Mouse (Mus musculus) forebrain, embryonic 15.5 days (tissue): ENCODE data around the gene Auts2. TPM values are rescaled to one million over a fixed set of nuclear protein-coding genes. Genes with fewer than 3 reads are reported as not detected.

Source experiments
- ATAC-seq: fragments of 200-750 bp; cut with Nextera tagmentation; replicated peaks from 2 replicates; pipeline ENCODE4 v1.8.0; 2017; ENCODE audit warnings: mild to moderate bottlenecking, moderate TSS enrichment, moderate library complexity
- H3K27ac ChIP-seq: fragments of 300-500 bp; sonication (generic); replicated peaks from 2 replicates; pipeline ENCODE4 v1.5.1; 2015; ENCODE audit warnings: mild to moderate bottlenecking, inconsistent platforms
- H3K27me3 ChIP-seq: fragments of 300-500 bp; sonication (generic); 2 replicates; pipeline ENCODE4 v1.6.1; 2015; ENCODE audit warnings: inconsistent platforms
- H3K36me3 ChIP-seq: fragments of 300-500 bp; sonication (generic); 2 replicates; pipeline ENCODE4 v1.6.1; 2015; ENCODE audit warnings: mild to moderate bottlenecking, inconsistent platforms
- H3K4me1 ChIP-seq: fragments of 300-500 bp; sonication (generic); 2 replicates; pipeline ENCODE4 v1.6.1; 2015; ENCODE audit warnings: inconsistent platforms
- H3K4me2 ChIP-seq: fragments of 300-500 bp; sonication (generic); replicated peaks from 2 replicates; pipeline ENCODE4 v1.6.1; 2015; ENCODE audit warnings: mild to moderate bottlenecking, inconsistent platforms
- H3K4me3 ChIP-seq: fragments of 300-500 bp; sonication (generic); 2 replicates; pipeline ENCODE4 v1.5.1; 2015; ENCODE audit warnings: mild to moderate bottlenecking, inconsistent platforms
- H3K9ac ChIP-seq: fragments of 300-500 bp; sonication (generic); replicated peaks from 2 replicates; pipeline ENCODE4 v1.6.1; 2015; ENCODE audit warnings: mild to moderate bottlenecking, inconsistent platforms
- H3K9me3 ChIP-seq: fragments of 300-500 bp; sonication (generic); 2 replicates; pipeline ENCODE4 v1.6.1; 2016; ENCODE audit warnings: inconsistent platforms
- WGBS: fragments of 180-500 bp; shearing (Covaris S2); methylation state at CpG from one replicate; pipeline ENCODE4 v1.1.7; 2015; ENCODE audit warnings: mixed read lengths; 5-methylcytosine and 5-hydroxymethylcytosine counted together
- polyA plus RNA-seq: library from polyadenylated mRNA; unstranded; fragments of >200 nt; fragmentation: Nextera tagmentation; extraction: Ambion mirVana; gene quantifications from 2 replicates; pipeline ENCODE4 v1.2.1, GENCODE M21; 2015

Auts2 gene
- polyA plus RNA-seq, 1 experiment from 2014 or later: 94.3 TPM

- Histone ChIP-seq H3K27ac (no peak overlapping the region), H3K27me3 (no peaks in the 10 kb centered on the region), H3K4me2 (no peak overlapping the region), H3K9ac (no peak overlapping the region), H3K4me3 (no peak overlapping the region), H3K9me3 (no peaks in the 10 kb centered on the region), H3K4me1 (peaks cover 42% of the 10 kb centered on the region), H3K36me3 (no peaks in the 10 kb centered on the region)
- WGBS: 83% methylated on average over 5 of the region's 5 CpGs
- no peak for ATAC-seq
Observed at GRCm38 (mm10) chr5:132168805-132169204, 374.3 kb downstream of the Auts2 start.

GRCm38 (mm10) chr5:132168224-132168623 lies 374.9 kb downstream of the Auts2 start:
- Histone ChIP-seq H3K9ac (no peak overlapping the region), H3K36me3 (no peaks in the 10 kb centered on the region), H3K9me3 (no peaks in the 10 kb centered on the region), H3K4me1 (peaks cover 42% of the 10 kb centered on the region), H3K4me2 (no peak overlapping the region), H3K27me3 (no peaks in the 10 kb centered on the region), H3K27ac (no peak overlapping the region), H3K4me3 (no peak overlapping the region)
- ATAC-seq: no peak
- WGBS: 95% methylated on average over 5 of the region's 5 CpGs

GRCm38 (mm10) chr5:132166559-132166958 lies 376.6 kb downstream of the Auts2 start:
- WGBS: 75% methylated on average over 3 of the region's 3 CpGs
- Histone ChIP-seq H3K9ac (no peak overlapping the region), H3K36me3 (no peaks in the 10 kb centered on the region), H3K27ac (no peak overlapping the region), H3K4me1 (peaks cover 48% of the 10 kb centered on the region), H3K9me3 (no peaks in the 10 kb centered on the region), H3K4me2 (no peak overlapping the region), H3K27me3 (no peaks in the 10 kb centered on the region), H3K4me3 (no peak overlapping the region)
- ATAC-seq: no peak

GRCm38 (mm10) chr5:132163960-132164359 lies 379.2 kb downstream of the Auts2 start:
- Histone ChIP-seq H3K27ac (no peak overlapping the region), H3K36me3 (no peaks in the 10 kb centered on the region), H3K4me3 (no peak overlapping the region), H3K27me3 (no peaks in the 10 kb centered on the region), H3K4me1 (peaks cover 32% of the 10 kb centered on the region), H3K9me3 (no peaks in the 10 kb centered on the region), H3K4me2 (no peak overlapping the region), H3K9ac (no peak overlapping the region)
- WGBS: 84% methylated on average over 10 of the region's 10 CpGs
- ATAC-seq: no peak

GRCm38 (mm10) chr5:132162206-132162533 lies 381.0 kb downstream of the Auts2 start:
- no peak for ATAC-seq
- H3K27ac ChIP-seq: peak overlapping the region; percentile 41
- H3K4me3 ChIP-seq: no peak overlapping the region

GRCm38 (mm10) chr5:132161338-132162205 lies 381.6 kb downstream of the Auts2 start:
- no peaks in the 10 kb centered on the region for H3K36me3 ChIP-seq
- ATAC-seq: peak; percentile 57; the same call in 1 of the 2 replicates
- no peak overlapping the region for H3K9ac ChIP-seq
- H3K27me3 ChIP-seq: no peaks in the 10 kb centered on the region
- H3K4me2 ChIP-seq: no peak overlapping the region
- H3K4me1 ChIP-seq: peaks cover 28% of the 10 kb centered on the region
- no peak overlapping the region for H3K4me3 ChIP-seq
- WGBS: 28% methylated on average over 9 of the region's 9 CpGs
- no peaks in the 10 kb centered on the region for H3K9me3 ChIP-seq
- H3K27ac ChIP-seq: peak overlapping the region; percentile 41

More at GRCm38 (mm10) chr5:132162206-132162533, 381.0 kb downstream of the Auts2 start:
- H3K4me1 ChIP-seq: peaks cover 28% of the 10 kb centered on the region
- no peaks in the 10 kb centered on the region for H3K27me3 ChIP-seq
- no peaks in the 10 kb centered on the region for H3K9me3 ChIP-seq
- H3K9ac ChIP-seq: no peak overlapping the region
- H3K4me2 ChIP-seq: no peak overlapping the region
- H3K36me3 ChIP-seq: no peaks in the 10 kb centered on the region
- WGBS: 39% methylated on average over 4 of the region's 4 CpGs

- Histone ChIP-seq H3K4me3 (no peak overlapping the region), H3K4me2 (no peak overlapping the region), H3K27ac (no peak overlapping the region), H3K27me3 (no peaks in the 10 kb centered on the region), H3K4me1 (peaks cover 14% of the 10 kb centered on the region), H3K9ac (no peak overlapping the region), H3K36me3 (no peaks in the 10 kb centered on the region), H3K9me3 (no peaks in the 10 kb centered on the region)
- no peak for ATAC-seq
- WGBS: 91% methylated on average over 4 of the region's 4 CpGs
Observed at GRCm38 (mm10) chr5:132144181-132144580, 399.0 kb downstream of the Auts2 start.

- WGBS: 68% methylated on average over 4 of the region's 4 CpGs
- Histone ChIP-seq H3K27me3 (no peaks in the 10 kb centered on the region), H3K36me3 (no peaks in the 10 kb centered on the region), H3K9me3 (no peaks in the 10 kb centered on the region), H3K27ac (no peak overlapping the region), H3K4me3 (no peak overlapping the region), H3K4me1 (peaks cover 17% of the 10 kb centered on the region), H3K9ac (no peak overlapping the region), H3K4me2 (no peak overlapping the region)
- ATAC-seq: no peak
Observed at GRCm38 (mm10) chr5:132140816-132141215, 402.3 kb downstream of the Auts2 start.

GRCm38 (mm10) chr5:132135941-132136663 lies 407.0 kb downstream of the Auts2 start:
- Histone ChIP-seq H3K36me3 (no peaks in the 10 kb centered on the region), H3K4me1 (peaks cover 25% of the 10 kb centered on the region), H3K9me3 (no peaks in the 10 kb centered on the region), H3K27me3 (no peaks in the 10 kb centered on the region), H3K9ac (no peak overlapping the region), H3K4me3 (no peak overlapping the region), H3K27ac (peak overlapping the region; percentile 66), H3K4me2 (no peak overlapping the region)
- ATAC-seq: peak; percentile 60; the same call in 1 of the 2 replicates
- WGBS: 36% methylated on average over 7 of the region's 7 CpGs

- Histone ChIP-seq H3K4me3 (no peak overlapping the region), H3K4me1 (peaks cover 32% of the 10 kb centered on the region), H3K9ac (no peak overlapping the region), H3K9me3 (no peaks in the 10 kb centered on the region), H3K4me2 (no peak overlapping the region), H3K36me3 (no peaks in the 10 kb centered on the region), H3K27me3 (no peaks in the 10 kb centered on the region), H3K27ac (no peak overlapping the region)
- WGBS: 90% methylated on average over 3 of the region's 3 CpGs
- no peak for ATAC-seq
Observed at GRCm38 (mm10) chr5:132131948-132132347, 411.2 kb downstream of the Auts2 start.

- 74% methylated on average over 4 of the region's 4 CpGs for WGBS
- ATAC-seq: no peak
- H3K36me3 ChIP-seq: no peaks in the 10 kb centered on the region
- H3K4me3 ChIP-seq: no peak overlapping the region
- no peaks in the 10 kb centered on the region for H3K9me3 ChIP-seq
- no peaks in the 10 kb centered on the region for H3K27me3 ChIP-seq
- no peak overlapping the region for H3K4me2 ChIP-seq
- no peak overlapping the region for H3K9ac ChIP-seq
- no peak overlapping the region for H3K27ac ChIP-seq
- H3K4me1 ChIP-seq: peaks cover 24% of the 10 kb centered on the region
Observed at GRCm38 (mm10) chr5:132130577-132130976, 412.6 kb downstream of the Auts2 start.

GRCm38 (mm10) chr5:132126626-132127025 lies 416.5 kb downstream of the Auts2 start:
- peak overlapping the region; percentile 32; the same call in 1 of the 2 replicates for H3K27ac ChIP-seq
- H3K9me3 ChIP-seq: no peaks in the 10 kb centered on the region
- H3K9ac ChIP-seq: no peak overlapping the region
- H3K27me3 ChIP-seq: no peaks in the 10 kb centered on the region
- WGBS: 35% methylated on average over 12 of the region's 12 CpGs
- H3K4me3 ChIP-seq: no peak overlapping the region
- no peaks in the 10 kb centered on the region for H3K36me3 ChIP-seq
- ATAC-seq: no peak
- peaks cover 15% of the 10 kb centered on the region for H3K4me1 ChIP-seq
- no peak overlapping the region for H3K4me2 ChIP-seq
